Mouse (Mus musculus) 3134 (cell line): ENCODE measurements at regions not wholly inside any gene's neighbourhood (a gene's known extent, or its start where the extent isn't known, plus 50 kb on each side); places are given as distances from the start of the nearest gene placed in this dataset.

Experiments
- DNase-seq: peaks from one replicate; pipeline ENCODE4 v3.0.0-alpha.2; 2011; ENCODE audit warnings: low spot score; ENCODE audit not compliant: insufficient read length; ENCODE audit errors: extremely low read depth

- peak; percentile 60 for DNase-seq
Measured at GRCm38 (mm10) chr17:83903467-83903866, 55.7 kb upstream of the Haao start.

GRCm38 (mm10) chr17:83902523-83902922, 54.8 kb upstream of the Haao start:
- DNase-seq = no peak

GRCm38 (mm10) chr17:83902091-83902490, 54.3 kb upstream of the Haao start:
- DNase-seq = peak; percentile 50

GRCm38 (mm10) chr17:83899588-83900152, 51.9 kb upstream of the Haao start:
- DNase-seq = no peak

GRCm38 (mm10) chr17:83898531-83898930, 50.8 kb upstream of the Haao start:
- DNase-seq = no peak
